Mouse (Mus musculus) G1E (cell line): ENCODE measurements around the gene Ehd4.

Experiments
- CTCF ChIP-seq: IDR thresholded peaks from 2 replicates; pipeline ENCODE4 v1.5.1; 2012; ENCODE audit warnings: low read depth, low read length, inconsistent platforms, mixed read lengths
- GATA1 ChIP-seq: IDR thresholded peaks from 2 replicates; pipeline ENCODE4 v1.6.1; 2012; ENCODE audit warnings: borderline replicate concordance, low read length, inconsistent platforms, mixed read lengths
- GATA2 ChIP-seq: IDR thresholded peaks from 2 replicates; pipeline ENCODE4 v1.6.1; 2012; ENCODE audit warnings: low read depth, low read length, inconsistent platforms, borderline replicate concordance
- POLR2AphosphoS5 ChIP-seq: IDR thresholded peaks from 2 replicates; pipeline ENCODE4 v1.6.1; 2012; ENCODE audit warnings: low read depth, low read length, inconsistent platforms; ENCODE audit not compliant: insufficient replicate concordance
- TAL1 ChIP-seq: conservative IDR thresholded peaks from 2 replicates; pipeline ENCODE4 v1.6.1; 2012; ENCODE audit warnings: low read depth, low read length, inconsistent platforms, mixed read lengths

DNA sequence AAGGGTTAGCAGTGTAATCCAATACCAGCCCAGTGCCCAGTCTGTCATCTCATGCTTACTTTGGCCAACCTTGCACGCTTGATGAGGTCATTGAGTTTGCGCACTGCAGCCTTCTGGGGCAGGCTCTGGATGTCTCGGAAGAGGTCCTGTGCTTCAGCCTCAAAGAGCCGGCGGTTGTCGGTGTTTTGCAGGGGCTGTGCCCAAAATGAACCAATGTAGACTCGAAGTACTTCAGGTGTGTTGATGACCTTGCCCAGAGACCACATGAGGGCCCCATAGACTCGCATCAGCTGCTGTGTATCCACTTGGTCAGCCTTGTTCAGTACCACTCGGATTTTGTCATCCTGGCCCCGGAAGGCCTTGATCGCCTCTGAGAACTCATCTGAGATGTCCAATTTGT is 52.4 kb downstream of the Ehd4 start:
- TF ChIP-seq CTCF (no peak), TAL1 (no peak), GATA1 (no peak), POLR2AphosphoS5 (no peak), GATA2 (no peak)
